Mouse (Mus musculus) lung, adult 2 months (tissue): ENCODE measurements around the gene Mast1.

ENCODE experiments used
- CTCF ChIP-seq: fragments of 200-500 bp; IDR thresholded peaks from 2 replicates; pipeline ENCODE4 v1.5.1; 2011; ENCODE audit warnings: mild to moderate bottlenecking, low read length, control low read depth; ENCODE audit not compliant: insufficient read depth
- POLR2A ChIP-seq: fragments of 200-500 bp; IDR thresholded peaks from 2 replicates; pipeline ENCODE4 v1.6.1; 2011; ENCODE audit warnings: low read depth, mild to moderate bottlenecking, control low read depth, low read length, borderline replicate concordance; ENCODE audit errors: extremely low read depth

- TF ChIP-seq POLR2A, result no peak
- TF ChIP-seq CTCF, result no peak
Measured at GRCm38 (mm10) chr8:84952612-84953255, 15.6 kb upstream of the Mast1 start.
